Mouse (Mus musculus): ENCODE results near the gene Maneal. TPM values are rescaled to one million over a fixed set of nuclear protein-coding genes. Genes with fewer than 3 reads are reported as not detected.

Gene Maneal
- polyA plus RNA-seq, 1 experiment from 2014 or later, result 1.4 TPM

DNA sequence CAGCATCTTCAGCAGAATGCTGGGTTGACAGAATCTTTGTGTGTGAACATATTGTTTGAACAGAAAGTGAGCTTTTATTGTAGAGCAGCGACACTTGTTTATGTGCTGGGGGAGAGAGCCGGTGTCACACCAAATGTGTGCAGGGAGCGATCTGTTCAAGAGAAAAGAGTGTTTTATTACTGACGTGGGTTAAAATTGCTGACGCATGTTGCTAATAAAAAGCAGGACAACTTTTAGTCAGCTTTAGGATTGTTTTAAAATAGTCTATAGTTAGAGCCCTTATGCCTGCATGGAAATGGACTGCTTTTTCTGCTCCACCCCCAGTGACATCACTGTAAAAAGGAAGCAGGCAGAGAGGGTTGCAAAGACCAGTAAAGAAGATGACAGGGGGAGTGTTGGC is 28.9 kb upstream of the Maneal start:
- DNase-seq (ENCODE audit: low spot score) (no peak), ATAC-seq (ENCODE audit: low read depth) (no peak)
- Histone ChIP-seq H3K4me2 (ENCODE audit: low read depth, low read length) (no peak overlapping the region), H3K27ac (replicated peaks; ENCODE audit: low read depth, low read length) (no peak overlapping the region), H3K9me3 (ENCODE audit: control insufficient read depth, low read length) (no peaks in the 10 kb centered on the region), H3K27me3 (replicated peaks; ENCODE audit: control insufficient read depth, insufficient read depth, low read length) (peaks cover 52% of the 10 kb centered on the region), H3K36me3 (ENCODE audit: control insufficient read depth, insufficient read depth, low read length) (no peaks in the 10 kb centered on the region), H3K4me1 (ENCODE audit: control insufficient read depth, insufficient read depth, low read length) (peaks cover 4% of the 10 kb centered on the region; the same call in 1 of the 2 replicates), H3K9ac (ENCODE audit: low read depth, low read length) (no peak overlapping the region), H3K4me3 (ENCODE audit: low read depth, low read length) (no peak overlapping the region)
- 67% methylated on average over 5 of the region's 5 CpGs for WGBS

DNA sequence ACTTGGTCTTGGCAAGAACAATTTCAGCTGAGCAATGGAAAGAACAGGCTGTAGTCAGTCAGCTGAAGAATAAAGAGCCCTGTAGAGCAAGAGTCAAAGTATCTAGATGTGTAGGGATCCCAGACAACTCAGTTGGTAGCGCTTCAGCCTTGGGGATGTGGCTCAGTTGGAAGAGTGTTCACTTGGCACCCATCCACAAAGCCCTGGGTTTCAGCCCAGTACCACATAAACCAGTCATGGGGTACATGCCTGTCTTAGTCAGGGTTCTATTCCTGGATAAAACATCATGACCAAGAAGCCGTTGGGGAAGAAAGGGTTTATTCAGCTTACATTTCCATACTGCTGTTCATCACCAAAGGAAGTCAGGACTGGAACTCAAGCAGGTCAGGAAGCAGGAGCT is 28.0 kb upstream of the Maneal start:
- ATAC-seq (ENCODE audit: low read depth) (no peak), DNase-seq (ENCODE audit: low spot score) (no peak)
- peaks cover 2% of the 10 kb centered on the region; the same call in 1 of the 2 replicates for H3K4me1 ChIP-seq (ENCODE audit: control insufficient read depth, insufficient read depth, low read length)
- no peak overlapping the region for H3K4me3 ChIP-seq (ENCODE audit: low read depth, low read length)
- no peak overlapping the region for H3K4me2 ChIP-seq (ENCODE audit: low read depth, low read length)
- no peaks in the 10 kb centered on the region for H3K36me3 ChIP-seq (ENCODE audit: control insufficient read depth, insufficient read depth, low read length)
- no peaks in the 10 kb centered on the region for H3K9me3 ChIP-seq (ENCODE audit: control insufficient read depth, low read length)
- WGBS, result 97% methylated on average over 2 of the region's 2 CpGs
- H3K27me3 ChIP-seq (replicated peaks; ENCODE audit: control insufficient read depth, insufficient read depth, low read length), result peaks cover 52% of the 10 kb centered on the region
- no peak overlapping the region for H3K9ac ChIP-seq (ENCODE audit: low read depth, low read length)
- H3K27ac ChIP-seq (replicated peaks; ENCODE audit: low read depth, low read length), result no peak overlapping the region

GRCm38 (mm10) chr4:124888702-124889101 is 26.7 kb upstream of the Maneal start:
- Histone ChIP-seq H3K4me3 (ENCODE audit: low read depth, low read length) (no peak overlapping the region), H3K4me1 (ENCODE audit: control insufficient read depth, insufficient read depth, low read length) (no peaks in the 10 kb centered on the region), H3K36me3 (ENCODE audit: control insufficient read depth, insufficient read depth, low read length) (no peaks in the 10 kb centered on the region), H3K27me3 (replicated peaks; ENCODE audit: control insufficient read depth, insufficient read depth, low read length) (peaks cover 49% of the 10 kb centered on the region), H3K4me2 (ENCODE audit: low read depth, low read length) (no peak overlapping the region), H3K27ac (replicated peaks; ENCODE audit: low read depth, low read length) (no peak overlapping the region), H3K9ac (ENCODE audit: low read depth, low read length) (no peak overlapping the region), H3K9me3 (ENCODE audit: control insufficient read depth, low read length) (no peaks in the 10 kb centered on the region)
- WGBS, result 64% methylated on average over 7 of the region's 7 CpGs
- DNase-seq (ENCODE audit: low spot score) (no peak), ATAC-seq (ENCODE audit: low read depth) (no peak)

DNA sequence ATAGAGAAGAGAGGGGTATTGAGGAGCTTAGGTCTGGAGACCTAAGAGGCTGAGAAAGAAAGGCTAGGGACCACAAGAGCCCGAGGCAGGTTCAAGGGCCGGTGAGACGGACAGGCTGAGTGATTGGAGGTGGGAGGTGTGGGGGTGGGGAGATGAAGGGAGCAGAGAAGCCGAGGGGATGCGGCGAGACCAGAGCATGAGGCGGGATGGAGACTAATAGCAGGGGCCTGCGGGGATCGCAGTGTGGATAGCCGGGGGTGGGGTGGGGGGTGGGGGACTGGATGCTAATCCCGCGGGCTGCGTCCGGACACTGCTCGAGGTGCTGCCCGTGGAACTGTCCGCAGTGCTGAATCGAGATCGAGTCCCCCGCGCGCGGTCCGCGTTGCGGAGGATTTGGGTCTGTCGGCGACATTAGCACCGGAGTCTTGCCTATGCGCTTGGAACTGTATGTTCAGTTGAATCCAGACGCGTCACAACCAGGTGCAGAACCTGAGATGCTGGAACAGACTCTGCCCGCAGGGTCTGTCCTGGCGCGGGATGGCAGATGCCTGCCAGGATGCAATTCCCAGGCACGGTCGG is 20.3 kb upstream of the Maneal start:
- Histone ChIP-seq H3K4me1 (ENCODE audit: control insufficient read depth, insufficient read depth, low read length) (peaks cover 8% of the 10 kb centered on the region), H3K36me3 (ENCODE audit: control insufficient read depth, insufficient read depth, low read length) (no peaks in the 10 kb centered on the region), H3K9me3 (ENCODE audit: control insufficient read depth, low read length) (peaks cover 6% of the 10 kb centered on the region; the same call in 1 of the 2 replicates), H3K4me2 (ENCODE audit: low read depth, low read length) (peak overlapping the region; percentile 60), H3K4me3 (ENCODE audit: low read depth, low read length) (peak overlapping the region; percentile 34), H3K27ac (replicated peaks; ENCODE audit: low read depth, low read length) (no peak overlapping the region), H3K9ac (ENCODE audit: low read depth, low read length) (no peak overlapping the region), H3K27me3 (replicated peaks; ENCODE audit: control insufficient read depth, insufficient read depth, low read length) (peaks cover 64% of the 10 kb centered on the region)
- 4% methylated on average over 14 of the region's 37 CpGs for WGBS
- peak; percentile 30; the same call in 1 of the 2 replicates for ATAC-seq (ENCODE audit: low read depth)
- DNase-seq (ENCODE audit: low spot score), result peak; percentile 55

GRCm38 (mm10) chr4:124881341-124881908 is 19.5 kb upstream of the Maneal start:
- H3K4me2 ChIP-seq (ENCODE audit: low read depth, low read length), result peak overlapping the region; percentile 60
- no peaks in the 10 kb centered on the region for H3K36me3 ChIP-seq (ENCODE audit: control insufficient read depth, insufficient read depth, low read length)
- H3K9ac ChIP-seq (ENCODE audit: low read depth, low read length), result no peak overlapping the region; the same call in 1 of the 2 replicates
- 1% methylated on average over 34 of the region's 37 CpGs for WGBS
- peak overlapping the region; percentile 34 for H3K4me3 ChIP-seq (ENCODE audit: low read depth, low read length)
- peaks cover 8% of the 10 kb centered on the region for H3K4me1 ChIP-seq (ENCODE audit: control insufficient read depth, insufficient read depth, low read length)
- peaks cover 6% of the 10 kb centered on the region; the same call in 1 of the 2 replicates for H3K9me3 ChIP-seq (ENCODE audit: control insufficient read depth, low read length)
- no peak overlapping the region for H3K27ac ChIP-seq (replicated peaks; ENCODE audit: low read depth, low read length)
- ATAC-seq (ENCODE audit: low read depth) (peak; percentile 86), DNase-seq (ENCODE audit: low spot score) (peak; percentile 61)
- peaks cover 62% of the 10 kb centered on the region for H3K27me3 ChIP-seq (replicated peaks; ENCODE audit: control insufficient read depth, insufficient read depth, low read length)

DNA sequence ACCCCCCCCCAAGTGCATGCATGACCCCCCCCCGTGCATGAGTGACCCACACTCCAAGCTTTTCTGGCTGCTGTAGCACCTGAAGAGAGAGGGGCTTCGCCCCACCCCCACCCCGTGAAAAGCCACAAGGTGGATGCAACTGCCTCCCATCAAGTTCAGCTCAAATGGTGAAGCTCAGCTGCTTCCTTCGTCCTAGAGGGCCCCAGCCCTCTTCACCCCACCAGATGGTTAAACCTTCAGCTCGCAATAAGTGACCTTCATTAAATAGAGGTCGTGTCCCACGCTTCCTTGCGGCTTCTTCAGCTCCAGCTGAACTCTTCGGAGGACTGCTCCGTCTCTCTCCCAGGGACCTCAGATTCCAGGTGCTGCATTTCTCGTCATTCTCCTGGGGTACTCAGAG is 18.6 kb upstream of the Maneal start, which contains the start of gene Epha10:
Epha10 (plus strand) TSS at position 301 of the 400 bp plus-strand sequence.
- Histone ChIP-seq H3K9ac (ENCODE audit: low read depth, low read length) (no peak within 1 kb of the TSS; the same call in 1 of the 2 replicates), H3K27ac (replicated peaks; ENCODE audit: low read depth, low read length) (no peak within 1 kb of the TSS), H3K9me3 (ENCODE audit: control insufficient read depth, low read length) (peaks cover 6% of the 10 kb centered on the region; the same call in 1 of the 2 replicates), H3K27me3 (replicated peaks; ENCODE audit: control insufficient read depth, insufficient read depth, low read length) (peaks cover 55% of the 10 kb centered on the region), H3K36me3 (ENCODE audit: control insufficient read depth, insufficient read depth, low read length) (no peaks in the 10 kb centered on the region), H3K4me3 (ENCODE audit: low read depth, low read length) (peak within 1 kb of the TSS; percentile 34), H3K4me1 (ENCODE audit: control insufficient read depth, insufficient read depth, low read length) (peaks cover 8% of the 10 kb centered on the region), H3K4me2 (ENCODE audit: low read depth, low read length) (peak within 1 kb of the TSS; percentile 60)
- DNase-seq (ENCODE audit: low spot score) (no peak), ATAC-seq (ENCODE audit: low read depth) (no peak)
- whole genome bisulfite sequencing, result 2% methylated on average over 9 of the region's 11 CpGs

DNA sequence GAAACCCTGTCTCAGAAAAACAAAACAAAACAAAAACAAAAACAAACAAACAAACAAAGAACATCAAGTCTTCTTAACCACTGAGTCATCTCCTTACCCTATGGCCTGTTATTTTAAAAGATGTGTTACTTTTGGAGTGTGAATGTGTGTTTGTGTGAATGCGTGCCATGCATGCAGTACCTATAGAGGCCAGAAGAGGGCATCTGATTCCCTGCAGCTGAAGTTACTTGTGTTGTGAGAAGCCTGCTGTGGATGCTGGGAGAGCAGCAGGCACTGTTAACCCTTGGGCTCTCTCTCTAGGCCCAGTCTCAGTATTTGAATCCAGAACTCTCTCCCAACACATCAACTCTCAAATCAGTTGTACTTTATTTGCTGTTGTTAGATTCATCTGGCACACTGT is 10.7 kb upstream of the Maneal start:
- Histone ChIP-seq H3K27ac (replicated peaks; ENCODE audit: low read depth, low read length) (no peak overlapping the region), H3K4me2 (ENCODE audit: low read depth, low read length) (no peak overlapping the region), H3K27me3 (replicated peaks; ENCODE audit: control insufficient read depth, insufficient read depth, low read length) (no peaks in the 10 kb centered on the region), H3K9me3 (ENCODE audit: control insufficient read depth, low read length) (0 out of 2 replicates have a peak, but pooled peaks cover 8% of the 10 kb centered on the region), H3K36me3 (ENCODE audit: control insufficient read depth, insufficient read depth, low read length) (no peaks in the 10 kb centered on the region), H3K4me1 (ENCODE audit: control insufficient read depth, insufficient read depth, low read length) (no peaks in the 10 kb centered on the region), H3K9ac (ENCODE audit: low read depth, low read length) (no peak overlapping the region), H3K4me3 (ENCODE audit: low read depth, low read length) (no peak overlapping the region)
- DNase-seq (ENCODE audit: low spot score) (no peak), ATAC-seq (ENCODE audit: low read depth) (no peak)
- WGBS, result 100% methylated on average over 1 of the region's 1 CpGs

GRCm38 (mm10) chr4:124860446-124860845 is 1.5 kb downstream of the Maneal start:
- WGBS, result 10% methylated on average over 7 of the region's 7 CpGs
- Histone ChIP-seq H3K4me2 (ENCODE audit: low read depth, low read length) (no peak overlapping the region), H3K9ac (ENCODE audit: low read depth, low read length) (no peak overlapping the region), H3K9me3 (ENCODE audit: control insufficient read depth, low read length) (no peaks in the 10 kb centered on the region), H3K27ac (replicated peaks; ENCODE audit: low read depth, low read length) (no peak overlapping the region), H3K36me3 (ENCODE audit: control insufficient read depth, insufficient read depth, low read length) (peaks cover 17% of the 10 kb centered on the region; the same call in 1 of the 2 replicates), H3K4me3 (ENCODE audit: low read depth, low read length) (no peak overlapping the region), H3K4me1 (ENCODE audit: control insufficient read depth, insufficient read depth, low read length) (no peaks in the 10 kb centered on the region), H3K27me3 (replicated peaks; ENCODE audit: control insufficient read depth, insufficient read depth, low read length) (peaks cover 26% of the 10 kb centered on the region)
- ATAC-seq (ENCODE audit: low read depth) (no peak), DNase-seq (ENCODE audit: low spot score) (peak; percentile 74)

DNA sequence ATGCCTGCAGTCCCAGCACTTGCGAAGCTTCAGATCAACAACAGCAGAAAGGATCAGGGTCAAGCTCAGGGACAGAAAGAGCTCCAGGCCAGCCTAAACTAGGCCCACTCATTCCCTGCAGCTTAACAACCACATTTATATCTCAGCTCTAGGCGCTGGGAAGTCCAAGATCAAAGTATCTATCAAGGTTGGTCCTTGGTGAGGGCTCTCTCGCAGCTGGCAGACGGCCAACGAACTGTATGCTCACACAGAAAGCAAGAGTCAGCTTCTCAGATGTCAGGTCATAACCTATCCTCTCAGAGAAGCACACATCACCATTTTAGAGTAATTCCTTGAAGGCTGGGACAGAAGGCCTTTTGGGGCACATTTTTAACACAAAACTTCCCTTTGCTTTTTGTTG is 3.6 kb downstream of the Maneal start:
- Histone ChIP-seq H3K4me2 (ENCODE audit: low read depth, low read length) (no peak overlapping the region), H3K27me3 (replicated peaks; ENCODE audit: control insufficient read depth, insufficient read depth, low read length) (peaks cover 25% of the 10 kb centered on the region), H3K9ac (ENCODE audit: low read depth, low read length) (no peak overlapping the region), H3K36me3 (ENCODE audit: control insufficient read depth, insufficient read depth, low read length) (peaks cover 35% of the 10 kb centered on the region), H3K4me3 (ENCODE audit: low read depth, low read length) (no peak overlapping the region), H3K27ac (replicated peaks; ENCODE audit: low read depth, low read length) (no peak overlapping the region), H3K4me1 (ENCODE audit: control insufficient read depth, insufficient read depth, low read length) (no peaks in the 10 kb centered on the region), H3K9me3 (ENCODE audit: control insufficient read depth, low read length) (no peaks in the 10 kb centered on the region)
- ATAC-seq (ENCODE audit: low read depth), result no peak
- DNase-seq (ENCODE audit: low spot score), result no peak
- WGBS, result 60% methylated on average over 5 of the region's 5 CpGs
